Mouse (Mus musculus): ENCODE measurements around the gene Krt75. TPM values are rescaled to one million over a fixed set of nuclear protein-coding genes. Genes with fewer than 3 reads are reported as not detected.

Krt75 gene
- total and polyA plus RNA-seq, 2 experiments from 2014 or later: 0.10 to 0.19 TPM

DNA sequence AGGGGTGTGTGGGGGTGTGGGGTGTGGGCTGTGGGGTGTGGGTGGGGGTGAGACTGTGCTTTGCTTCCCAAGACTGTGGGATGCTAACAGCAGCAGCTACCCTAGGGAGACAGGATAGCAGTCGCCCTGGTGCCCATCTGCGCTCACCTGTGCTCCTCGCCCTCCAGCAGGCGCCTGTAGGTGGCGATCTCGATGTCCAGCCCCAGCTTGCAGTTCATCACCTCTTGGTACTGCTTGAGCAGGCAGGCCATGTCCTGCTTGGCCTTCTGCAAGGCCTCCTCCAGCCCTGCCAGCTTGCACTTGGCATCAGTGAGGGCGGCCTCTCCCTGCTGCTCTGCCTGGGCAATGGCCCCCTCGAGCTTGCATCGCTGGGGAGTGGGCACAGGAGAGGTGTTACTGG is 31.2 kb downstream of the Krt75 start:
- H3K27me3 ChIP-seq (ENCODE audit: insufficient read depth, low read length): no peaks in the 10 kb centered on the region
- 64% methylated on average over 9 of the region's 9 CpGs for WGBS

GRCm38 (mm10) chr15:101538580-101538900 is 35.2 kb downstream of the Krt75 start:
- H3K9ac ChIP-seq: no peak overlapping the region
- no peaks in the 10 kb centered on the region for H3K27me3 ChIP-seq (ENCODE audit: insufficient read depth, low read length)
- no peak overlapping the region for H3K4me2 ChIP-seq (ENCODE audit: low read depth)
- DNase-seq (no peak), ATAC-seq (no peak)
- no peak overlapping the region for H3K4me3 ChIP-seq (ENCODE audit: low read depth, low read length)
- no peak for TF ChIP-seq CTCF (IDR thresholded peaks at IDR 0.05; ENCODE audit: low read depth)
- WGBS: 45% methylated on average over 4 of the region's 4 CpGs
- no peaks in the 10 kb centered on the region for H3K9me3 ChIP-seq (ENCODE audit: low read length)
- no peaks in the 10 kb centered on the region for H3K36me3 ChIP-seq (ENCODE audit: insufficient read depth)
- H3K27ac ChIP-seq (ENCODE audit: low read depth, low read length): no peak overlapping the region
- H3K4me1 ChIP-seq (ENCODE audit: insufficient read depth): no peaks in the 10 kb centered on the region

More for the DNA sequence above, 31.2 kb downstream of the Krt75 start:
- Histone ChIP-seq H3K4me3 (ENCODE audit: low read depth, low read length) (no peak overlapping the region), H3K4me1 (ENCODE audit: insufficient read depth) (no peaks in the 10 kb centered on the region), H3K9me3 (ENCODE audit: low read length) (no peaks in the 10 kb centered on the region), H3K36me3 (ENCODE audit: insufficient read depth) (no peaks in the 10 kb centered on the region), H3K27ac (ENCODE audit: low read depth, low read length) (no peak overlapping the region), H3K4me2 (ENCODE audit: low read depth) (no peak overlapping the region), H3K9ac (no peak overlapping the region)
- ATAC-seq (no peak), DNase-seq (no peak)
- no peak for TF ChIP-seq CTCF (IDR thresholded peaks at IDR 0.05; ENCODE audit: low read depth)

GRCm38 (mm10) chr15:101537864-101538579 is 35.7 kb downstream of the Krt75 start:
- whole genome bisulfite sequencing: 44% methylated on average over 7 of the region's 7 CpGs
- Histone ChIP-seq H3K36me3 (ENCODE audit: insufficient read depth) (no peaks in the 10 kb centered on the region), H3K9me3 (ENCODE audit: low read length) (no peaks in the 10 kb centered on the region), H3K4me2 (ENCODE audit: low read depth) (no peak overlapping the region), H3K4me1 (ENCODE audit: insufficient read depth) (no peaks in the 10 kb centered on the region), H3K27me3 (ENCODE audit: insufficient read depth, low read length) (no peaks in the 10 kb centered on the region), H3K4me3 (ENCODE audit: low read depth, low read length) (no peak overlapping the region), H3K9ac (no peak overlapping the region), H3K27ac (ENCODE audit: low read depth, low read length) (no peak overlapping the region)
- TF ChIP-seq CTCF (IDR thresholded peaks at IDR 0.05; ENCODE audit: low read depth): peak; percentile 26
- DNase-seq (no peak), ATAC-seq (no peak)

GRCm38 (mm10) chr15:101536054-101536850 is 37.5 kb downstream of the Krt75 start:
- Histone ChIP-seq H3K27ac (ENCODE audit: low read depth, low read length) (no peak overlapping the region), H3K4me3 (ENCODE audit: low read depth, low read length) (no peak overlapping the region), H3K4me1 (ENCODE audit: insufficient read depth) (no peaks in the 10 kb centered on the region), H3K4me2 (ENCODE audit: low read depth) (no peak overlapping the region), H3K9me3 (ENCODE audit: low read length) (no peaks in the 10 kb centered on the region), H3K27me3 (ENCODE audit: insufficient read depth, low read length) (no peaks in the 10 kb centered on the region), H3K9ac (no peak overlapping the region), H3K36me3 (ENCODE audit: insufficient read depth) (no peaks in the 10 kb centered on the region)
- no peak for TF ChIP-seq CTCF (IDR thresholded peaks at IDR 0.05; ENCODE audit: low read depth)
- DNase-seq (no peak), ATAC-seq (no peak)
- 76% methylated on average over 9 of the region's 9 CpGs for WGBS

GRCm38 (mm10) chr15:101532720-101533119 is 41.0 kb downstream of the Krt75 start, which contains the start of gene Krt84:
TSS of gene Krt84 (minus strand) at chr15:101532820.
- ATAC-seq: no peak
- no peaks in the 10 kb centered on the region for H3K27me3 ChIP-seq (ENCODE audit: insufficient read depth, low read length)
- no peak within 1 kb of the TSS for H3K4me3 ChIP-seq (ENCODE audit: low read depth, low read length)
- no peak for TF ChIP-seq CTCF (IDR thresholded peaks at IDR 0.05; ENCODE audit: low read depth)
- H3K4me2 ChIP-seq (ENCODE audit: low read depth): no peak within 1 kb of the TSS
- 86% methylated on average over 7 of the region's 7 CpGs for WGBS
- no peaks in the 10 kb centered on the region for H3K9me3 ChIP-seq (ENCODE audit: low read length)
- no peak within 1 kb of the TSS for H3K9ac ChIP-seq
- H3K36me3 ChIP-seq (ENCODE audit: insufficient read depth): no peaks in the 10 kb centered on the region
- H3K27ac ChIP-seq (ENCODE audit: low read depth, low read length): no peak within 1 kb of the TSS
- DNase-seq: no peak
- no peaks in the 10 kb centered on the region for H3K4me1 ChIP-seq (ENCODE audit: insufficient read depth)

GRCm38 (mm10) chr15:101522556-101523232 is 51.0 kb downstream of the Krt75 start:
- H3K27ac ChIP-seq (ENCODE audit: low read depth, low read length): no peak overlapping the region
- H3K27me3 ChIP-seq (ENCODE audit: insufficient read depth, low read length): peaks cover 3% of the 10 kb centered on the region; the same call in 1 of the 2 replicates
- no peaks in the 10 kb centered on the region for H3K36me3 ChIP-seq (ENCODE audit: insufficient read depth)
- WGBS: 78% methylated on average over 4 of the region's 4 CpGs
- H3K9ac ChIP-seq: no peak overlapping the region
- no peaks in the 10 kb centered on the region for H3K9me3 ChIP-seq (ENCODE audit: low read length)
- ATAC-seq: no peak
- TF ChIP-seq CTCF (IDR thresholded peaks at IDR 0.05; ENCODE audit: low read depth): no peak
- DNase-seq: no peak
- H3K4me1 ChIP-seq (ENCODE audit: insufficient read depth): no peaks in the 10 kb centered on the region
- H3K4me3 ChIP-seq (ENCODE audit: low read depth, low read length): no peak overlapping the region
- no peak overlapping the region for H3K4me2 ChIP-seq (ENCODE audit: low read depth)

All from forebrain, postnatal 0 days (tissue).